Mouse (Mus musculus): ENCODE measurements around the gene Lmtk2. TPM values are rescaled to one million over a fixed set of nuclear protein-coding genes. Genes with fewer than 3 reads are reported as not detected.

Gene Lmtk2
- polyA plus RNA-seq, 1 experiment from 2014 or later: 4.4 TPM

Other genes starting within 250 kb of the Lmtk2 start
- gene Ankrd61, start 202.8 kb upstream of the Lmtk2 start, polyA plus RNA-seq (2014; fragmentation: Nextera tagmentation; extraction: Ambion mirVana): 0.26 TPM in 1 of 2 replicates, not detected in the other
- gene Aimp2, start 190.6 kb upstream of the Lmtk2 start, polyA plus RNA-seq (2014; fragmentation: Nextera tagmentation; extraction: Ambion mirVana): 86.9 and 95.2 TPM in 2 replicates
- gene Pms2, start 190.5 kb upstream of the Lmtk2 start, polyA plus RNA-seq (2014; fragmentation: Nextera tagmentation; extraction: Ambion mirVana): 19.2 and 20.9 TPM in 2 replicates
- 0.70 and 0.73 TPM in 2 replicates for gene Gm42421, start 172.3 kb upstream of the Lmtk2 start, polyA plus RNA-seq (2014; fragmentation: Nextera tagmentation; extraction: Ambion mirVana)
- 1.1 and 1.8 TPM in 2 replicates for gene Rsph10b, start 167.4 kb upstream of the Lmtk2 start, polyA plus RNA-seq (2014; fragmentation: Nextera tagmentation; extraction: Ambion mirVana)
- 49.7 and 51.5 TPM in 2 replicates for gene Ccz1, start 85.6 kb upstream of the Lmtk2 start, polyA plus RNA-seq (2014; fragmentation: Nextera tagmentation; extraction: Ambion mirVana)
- gene Ocm, start 73.8 kb upstream of the Lmtk2 start, polyA plus RNA-seq (2014; fragmentation: Nextera tagmentation; extraction: Ambion mirVana): not detected in 2 replicates
- 0.05 and 0.09 TPM in 2 replicates for gene Bhlha15, start 89.8 kb downstream of the Lmtk2 start, polyA plus RNA-seq (2014; fragmentation: Nextera tagmentation; extraction: Ambion mirVana)
- 12.6 and 14.4 TPM in 2 replicates for gene Tecpr1, start 123.2 kb downstream of the Lmtk2 start, polyA plus RNA-seq (2014; fragmentation: Nextera tagmentation; extraction: Ambion mirVana)
- gene Bri3, start 144.0 kb downstream of the Lmtk2 start, polyA plus RNA-seq (2014; fragmentation: Nextera tagmentation; extraction: Ambion mirVana): 187 and 204 TPM in 2 replicates